Mouse (Mus musculus): Measurements from ENCODE around the gene Ggt5.
"Not testable (repeated sequence)": the region's sequence is repeated elsewhere in the genome, so short reads cannot be mapped to it uniquely, and the experiment has no call there.

Gene Ggt5

DNA sequence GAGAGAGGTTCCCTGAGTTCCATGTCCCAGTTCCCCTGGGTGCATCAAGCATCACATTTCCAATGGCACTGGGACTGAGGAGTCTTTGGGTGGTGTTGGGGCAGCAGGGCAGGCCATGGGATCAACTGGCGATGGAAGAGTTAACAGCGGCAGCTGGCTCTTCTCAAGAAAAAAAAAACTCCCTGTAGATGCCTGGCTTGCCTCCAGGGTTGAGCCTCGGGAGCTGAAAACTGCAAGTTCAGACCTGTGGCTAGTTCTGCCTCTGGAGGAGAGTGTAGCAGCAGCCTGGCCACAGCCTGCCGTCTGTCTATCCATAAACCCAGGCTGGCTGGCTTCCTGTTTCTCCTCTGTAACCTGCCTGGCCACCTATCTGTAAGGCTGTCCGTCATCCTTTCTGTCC, at the start of gene Ggt5:
Gene Ggt5 (plus strand): TSS at position 212 of the 400 bp plus-strand sequence.
- peak; percentile 55 to 78 for DNase-seq (ENCODE audit: low spot score in 2 of 2)

GRCm38 (mm10) chr10:75547901-75548300, 41.2 kb upstream of the Ggt5 start:
- no peak for DNase-seq (ENCODE audit: low spot score in 2 of 2)

DNA sequence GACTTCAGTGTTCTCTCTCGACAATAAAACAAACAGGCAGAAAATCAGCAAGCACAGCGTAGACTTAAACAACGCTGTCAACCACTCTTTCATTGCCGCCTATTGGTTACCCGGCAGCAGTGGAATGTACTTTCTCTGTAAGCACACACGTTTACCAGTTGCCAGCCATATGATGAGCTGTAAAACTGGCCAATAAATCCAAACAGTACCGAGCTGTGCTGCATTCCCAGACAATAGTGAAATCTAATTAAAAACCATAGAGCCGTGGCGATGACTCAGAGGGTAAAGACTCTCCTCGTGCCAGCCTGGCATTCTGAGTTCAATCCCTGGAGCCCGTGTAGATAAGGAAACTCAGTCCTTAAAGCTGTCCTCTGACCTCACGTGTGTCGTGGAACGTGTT, 40.7 kb upstream of the Ggt5 start:
- DNase-seq (ENCODE audit: low spot score in 2 of 2) = no peak

DNA sequence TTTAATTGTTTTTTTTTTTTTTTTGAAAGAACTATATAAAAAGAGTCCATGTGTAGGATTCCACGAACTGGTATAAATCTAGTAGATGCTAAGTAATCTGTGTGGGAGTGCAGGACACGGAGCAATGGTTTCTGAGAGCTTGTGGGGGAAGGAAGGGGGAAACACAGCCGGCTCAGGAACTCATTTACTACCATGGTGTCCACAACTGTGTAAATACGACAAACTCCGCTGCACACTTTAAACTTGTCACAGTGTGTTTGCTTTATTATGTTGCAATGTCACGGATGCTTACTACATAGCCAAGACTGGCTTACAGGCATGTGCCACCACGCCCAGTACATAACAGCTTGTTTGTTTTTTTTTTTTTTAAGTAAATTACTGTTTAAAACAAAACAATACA, 39.3 kb upstream of the Ggt5 start:
- DNase-seq (ENCODE audit: low spot score in 2 of 2) = no peak

DNA sequence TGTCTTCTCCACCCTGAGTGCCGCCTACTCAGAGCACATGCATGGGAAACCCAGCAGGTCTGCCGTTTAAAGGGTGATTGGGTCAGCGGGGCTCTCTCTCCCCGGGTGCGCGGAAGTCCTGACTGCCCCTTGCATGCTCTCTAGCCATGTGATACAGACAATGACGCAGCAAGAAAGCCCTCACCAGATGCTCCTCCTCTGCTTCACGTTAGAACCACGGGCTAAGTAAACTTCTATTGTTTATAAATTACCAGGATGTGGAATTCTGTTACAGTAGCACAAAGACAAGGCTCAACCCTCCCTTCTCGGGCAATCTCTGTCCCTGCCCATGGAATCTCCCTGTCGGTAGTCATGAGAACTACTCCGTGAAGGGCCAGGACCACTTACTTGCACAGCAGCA, 38.0 kb upstream of the Ggt5 start:
- DNase-seq (ENCODE audit: low spot score in 2 of 2) = no peak

DNA sequence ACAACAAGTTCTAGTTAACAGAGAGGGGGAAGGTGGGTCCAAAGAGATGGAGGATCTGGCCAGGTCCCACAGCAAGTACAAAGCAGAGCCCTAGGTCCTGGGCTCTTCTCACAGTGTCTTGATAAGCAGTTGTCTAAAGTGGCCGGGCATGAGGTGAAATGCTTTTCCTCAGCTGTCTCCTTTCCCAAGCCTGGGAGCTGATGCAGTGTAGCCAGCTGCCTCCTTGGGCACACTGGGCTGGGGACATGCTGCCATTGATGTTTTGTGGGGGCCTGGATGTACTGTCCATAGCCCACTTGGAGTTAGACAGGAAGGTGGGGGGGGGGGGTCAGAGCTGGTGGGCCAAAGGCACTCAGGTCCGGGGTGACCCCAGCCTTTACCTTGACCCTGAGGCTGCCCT, 37.0 kb upstream of the Ggt5 start:
- no peak for DNase-seq (ENCODE audit: low spot score in 2 of 2)

GRCm38 (mm10) chr10:75552701-75553450, 36.3 kb upstream of the Ggt5 start:
- no peak for DNase-seq (ENCODE audit: low spot score in 2 of 2)

GRCm38 (mm10) chr10:75554090-75554489, 35.0 kb upstream of the Ggt5 start:
- no peak for DNase-seq (ENCODE audit: low spot score in 2 of 2)

- DNase-seq (ENCODE audit: low spot score in 2 of 2) = no peak
Observed at GRCm38 (mm10) chr10:75555557-75555956, 33.6 kb upstream of the Ggt5 start.

DNA sequence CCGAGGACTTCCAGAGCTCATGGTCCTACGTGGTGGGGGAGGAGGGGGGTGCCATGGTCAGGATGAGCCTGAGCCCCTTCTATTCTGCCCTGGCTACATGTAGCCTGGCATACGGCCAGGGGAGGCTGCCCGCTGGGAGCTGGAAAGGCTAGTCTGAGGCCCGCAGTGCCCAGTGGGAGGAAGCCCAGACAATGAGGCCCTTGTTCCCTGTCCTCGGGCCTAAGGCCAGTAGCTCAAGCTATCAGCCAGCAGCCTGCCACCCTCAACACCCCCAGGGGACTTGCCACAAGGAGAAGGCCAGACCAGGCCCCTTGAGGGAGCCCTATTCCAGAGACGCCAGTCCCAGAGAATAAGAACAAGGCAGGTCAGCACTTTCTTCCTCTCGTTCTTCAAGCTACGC, 33.1 kb upstream of the Ggt5 start:
- no peak for DNase-seq (ENCODE audit: low spot score in 2 of 2)

GRCm38 (mm10) chr10:75558515-75558914, 30.6 kb upstream of the Ggt5 start:
- no peak for DNase-seq (ENCODE audit: low spot score in 2 of 2)

DNA sequence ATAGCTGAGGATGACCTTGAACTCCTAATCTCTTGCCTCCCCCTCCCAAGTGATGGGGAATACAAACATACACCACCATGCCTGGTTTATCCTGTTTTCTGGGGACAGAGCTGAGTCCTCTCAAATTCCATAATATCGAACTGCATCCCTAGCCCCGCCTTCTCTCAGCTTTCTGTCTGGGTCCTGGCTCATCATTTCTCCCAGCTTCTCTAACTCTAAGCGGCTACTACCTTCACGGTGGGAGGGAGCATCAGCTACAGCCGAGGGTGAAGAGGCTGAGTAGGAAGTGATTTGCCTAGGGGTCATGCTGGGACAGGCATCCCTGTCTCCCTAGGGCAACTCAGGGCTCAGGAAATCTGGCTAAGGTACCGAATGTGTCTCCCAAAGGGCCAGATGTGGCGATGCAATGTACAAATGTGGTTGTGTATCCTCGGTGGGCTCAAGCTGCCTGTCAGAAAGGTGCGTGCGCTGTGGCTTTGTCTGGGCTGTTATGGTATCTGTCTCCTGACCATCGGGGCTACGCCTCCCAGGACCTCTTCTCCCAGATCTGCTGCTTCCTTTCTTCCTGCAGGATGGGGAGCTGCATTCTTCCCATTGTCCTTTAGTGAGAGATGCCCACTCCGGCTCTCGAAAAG, 30.0 kb upstream of the Ggt5 start:
- DNase-seq (ENCODE audit: low spot score in 2 of 2) = no peak

- peak in 1 of 2 experiments; percentile 24 for DNase-seq (ENCODE audit: low spot score in 2 of 2)
Observed at GRCm38 (mm10) chr10:75559676-75560548, 29.2 kb upstream of the Ggt5 start, which contains the start of gene Lrrc75b. Gene Lrrc75b (minus strand): TSS chr10:75560330.

DNA sequence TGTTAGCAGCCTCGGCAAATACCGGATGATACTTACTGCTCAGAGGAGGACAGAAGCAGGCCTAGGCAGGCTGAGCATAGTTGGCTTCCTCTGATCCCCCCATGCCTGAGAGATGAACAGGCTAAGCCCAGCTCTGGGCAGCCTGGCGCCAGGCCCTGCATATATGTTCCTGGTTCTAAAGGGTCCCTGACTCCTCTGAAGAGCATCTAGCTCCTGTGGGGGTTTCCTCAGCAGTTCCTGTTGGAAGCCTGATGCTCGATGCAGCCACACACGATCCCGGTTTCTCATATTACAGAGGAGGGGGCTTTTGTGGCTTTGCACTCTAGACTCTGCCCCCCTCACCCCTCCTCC, 28.6 kb upstream of the Ggt5 start:
- DNase-seq (ENCODE audit: low spot score in 2 of 2) = no peak

- DNase-seq (ENCODE audit: low spot score in 2 of 2) = no peak
Observed at GRCm38 (mm10) chr10:75561071-75561654, 28.0 kb upstream of the Ggt5 start, which contains the start of gene Ggt1. Gene Ggt1 (plus strand): TSS chr10:75561604.

GRCm38 (mm10) chr10:75562596-75562995, 26.5 kb upstream of the Ggt5 start:
- no peak for DNase-seq (ENCODE audit: low spot score in 2 of 2)

- DNase-seq (ENCODE audit: low spot score in 2 of 2) = no peak
Observed at GRCm38 (mm10) chr10:75564687-75565265, 24.4 kb upstream of the Ggt5 start.

DNA sequence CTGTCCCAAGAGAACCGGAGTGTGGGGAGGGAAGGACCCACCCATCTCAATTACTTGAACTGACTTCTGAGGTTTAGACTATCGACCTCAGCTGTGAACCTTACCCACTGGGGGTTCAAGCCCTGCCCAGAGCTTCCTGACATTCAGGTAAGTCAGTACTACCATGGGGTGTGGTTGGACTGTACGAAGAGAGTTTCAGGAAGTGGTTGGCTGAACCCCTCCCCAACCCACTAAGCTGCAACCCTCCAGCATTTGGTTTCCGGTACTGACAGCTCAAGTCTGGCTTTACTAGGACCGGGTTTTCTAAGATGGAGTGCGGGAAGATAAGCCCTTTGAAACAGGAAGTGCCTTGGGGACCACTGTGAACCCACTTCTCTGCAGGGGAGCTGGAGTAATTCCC, 23.7 kb upstream of the Ggt5 start:
- no peak for DNase-seq (ENCODE audit: low spot score in 2 of 2)

DNA sequence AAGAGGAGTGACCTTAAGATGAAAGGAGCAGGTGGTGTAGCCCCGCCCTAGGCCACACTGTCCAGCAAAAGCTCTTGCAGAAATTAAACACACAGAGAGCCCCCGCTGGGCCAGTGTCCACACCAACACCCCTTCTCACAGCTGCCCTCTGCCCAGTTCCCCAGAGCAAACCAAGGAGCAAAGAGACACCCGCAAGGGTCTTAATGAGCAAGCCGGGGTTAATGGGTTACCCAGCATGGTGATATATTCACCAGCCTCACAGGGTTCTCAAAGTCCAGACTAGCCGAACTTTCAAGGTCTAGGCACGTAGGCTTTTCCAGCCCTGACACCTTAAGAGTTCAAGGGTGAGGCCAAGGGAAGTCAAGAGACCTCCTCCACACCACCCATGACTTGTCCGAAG, 23.2 kb upstream of the Ggt5 start:
- DNase-seq (ENCODE audit: low spot score in 2 of 2) = no peak

DNA sequence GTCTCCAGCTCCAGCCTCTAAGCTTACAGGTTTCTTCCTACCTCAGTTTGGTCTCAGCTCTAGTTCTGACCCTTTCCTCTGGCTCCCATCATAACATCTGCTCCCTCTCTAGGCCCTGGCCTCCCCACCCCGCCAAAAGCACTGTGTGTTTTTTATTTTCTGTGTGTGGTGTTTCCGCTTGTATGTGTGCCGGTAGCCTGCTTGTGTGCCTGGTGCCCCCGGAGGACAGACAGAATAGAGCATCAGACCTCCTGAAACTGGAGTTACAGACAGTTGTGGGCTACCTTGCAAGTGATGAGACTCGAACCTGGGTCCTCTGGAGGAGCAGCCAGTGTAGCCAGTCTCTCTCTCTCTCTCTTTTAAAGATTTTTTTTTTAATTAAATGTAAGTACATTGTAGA, 22.8 kb upstream of the Ggt5 start:
- no peak for DNase-seq (ENCODE audit: low spot score in 2 of 2)

GRCm38 (mm10) chr10:75566765-75567164, 22.4 kb upstream of the Ggt5 start:
- not testable (repeated sequence) for DNase-seq (ENCODE audit: low spot score in 2 of 2)

DNA sequence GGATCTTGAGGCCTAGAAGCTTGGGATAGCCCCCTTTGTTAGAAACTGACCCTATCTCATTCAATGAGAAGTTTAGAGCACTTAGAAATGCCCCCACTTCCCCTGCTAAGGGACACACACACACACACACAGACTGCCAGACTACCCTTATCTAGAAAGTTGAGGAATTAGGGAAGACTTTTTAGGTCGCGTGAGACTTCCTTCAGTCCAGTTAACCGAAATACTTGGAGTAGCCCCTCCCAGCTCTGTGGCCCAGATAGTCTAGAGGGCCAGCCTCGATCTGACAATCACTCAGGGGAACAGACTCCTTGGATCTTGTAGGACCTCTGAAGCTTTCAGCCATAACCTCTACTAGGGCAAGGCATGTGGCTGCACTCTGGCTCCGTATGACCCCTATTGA, 21.1 kb upstream of the Ggt5 start:
- no peak for DNase-seq (ENCODE audit: low spot score in 2 of 2)
